Mouse (Mus musculus): Measurements from ENCODE around the gene Spata9. TPM values are rescaled to one million over a fixed set of nuclear protein-coding genes. Genes with fewer than 3 reads are reported as not detected.
A peak's percentile ranks its signal among the peaks of the same experiment; 100 is the strongest.
"Not testable (repeated sequence)": the region's sequence is repeated elsewhere in the genome, so short reads cannot be mapped to it uniquely, and the experiment has no call there.

Gene Spata9
- 94.7 and 110 TPM in 2 replicates for polyA plus RNA-seq (2012; rRNA removed)

- TF ChIP-seq POLR2A (IDR thresholded peaks at IDR 0.05; ENCODE audit: control insufficient read depth, low read depth, low read length) = no peak
- TF ChIP-seq CTCF (IDR thresholded peaks at IDR 0.05; ENCODE audit: control insufficient read depth, insufficient read depth, insufficient replicate concordance, low read depth, low read length) = no peak
- no peaks in the 10 kb centered on the region for H3K36me3 ChIP-seq (ENCODE audit: control insufficient read depth, insufficient read depth, low read length)
- H3K4me1 ChIP-seq (ENCODE audit: control insufficient read depth, insufficient read depth, low read length) = peaks cover 2% of the 10 kb centered on the region; the same call in 1 of the 2 replicates
- no peak within 1 kb of the TSS for H3K27ac ChIP-seq (ENCODE audit: control insufficient read depth, insufficient read depth, low read depth, low read length)
- peak within 1 kb of the TSS; percentile 87 for H3K4me3 ChIP-seq (ENCODE audit: control insufficient read depth, low read depth, low read length)
- H3K27me3 ChIP-seq (ENCODE audit: control insufficient read depth, insufficient read depth, low read length) = no peaks in the 10 kb centered on the region
These were observed at the start of gene Spata9 for GRCm38 (mm10) chr13:75966850-75967249. Gene Spata9, plus strand, starts transcription at chr13:75967150.

DNA sequence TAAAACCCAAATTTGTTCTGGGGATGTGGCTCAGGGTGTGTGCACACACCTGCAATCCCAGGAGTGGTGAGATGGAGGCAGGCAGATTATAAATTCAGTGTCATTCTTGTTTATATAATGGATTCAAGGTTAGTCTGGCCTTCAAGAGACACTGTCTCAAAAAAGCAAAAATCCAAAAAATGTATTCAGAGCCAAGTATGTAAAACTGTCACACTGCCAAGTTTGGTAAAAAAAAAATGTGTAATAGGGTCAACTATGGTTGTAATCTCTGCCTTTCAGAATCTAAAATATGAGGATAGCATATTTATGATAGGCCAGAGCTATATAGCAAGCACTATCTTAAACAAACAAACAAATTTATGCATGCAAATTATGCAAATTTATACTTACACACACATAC is 39.0 kb upstream of the Spata9 start:
- Histone ChIP-seq H3K4me1 (ENCODE audit: control insufficient read depth, insufficient read depth, low read length) (peaks cover 12% of the 10 kb centered on the region), H3K4me3 (ENCODE audit: control insufficient read depth, low read depth, low read length) (peak overlapping the region; percentile 24; the same call in 1 of the 2 replicates), H3K27ac (ENCODE audit: control insufficient read depth, insufficient read depth, low read depth, low read length) (no peak overlapping the region), H3K36me3 (ENCODE audit: control insufficient read depth, insufficient read depth, low read length) (no peaks in the 10 kb centered on the region), H3K27me3 (ENCODE audit: control insufficient read depth, insufficient read depth, low read length) (no peaks in the 10 kb centered on the region)
- TF ChIP-seq POLR2A (IDR thresholded peaks at IDR 0.05; ENCODE audit: control insufficient read depth, low read depth, low read length) = no peak

DNA sequence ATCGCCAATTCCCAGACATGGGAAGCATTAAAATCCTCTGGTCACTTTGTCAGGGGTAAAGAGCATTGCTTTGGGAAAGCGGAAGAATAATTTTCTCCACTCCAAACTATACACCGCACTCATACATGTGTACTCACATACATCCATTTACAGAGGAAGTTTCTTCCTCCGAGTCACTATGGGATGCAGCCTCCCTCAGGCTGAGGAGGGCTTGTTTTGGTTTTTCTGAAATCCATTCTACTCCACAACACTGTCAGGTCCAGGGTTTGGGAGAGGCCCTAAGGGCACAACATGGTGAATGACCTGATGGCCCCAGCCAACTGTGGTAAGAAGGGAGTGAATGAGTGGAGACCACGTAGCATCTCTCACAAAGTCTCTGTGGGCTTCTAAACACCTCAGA is 37.9 kb upstream of the Spata9 start:
- not testable (repeated sequence) for H3K27ac ChIP-seq (ENCODE audit: control insufficient read depth, insufficient read depth, low read depth, low read length); H3K36me3 ChIP-seq (ENCODE audit: control insufficient read depth, insufficient read depth, low read length)

DNA sequence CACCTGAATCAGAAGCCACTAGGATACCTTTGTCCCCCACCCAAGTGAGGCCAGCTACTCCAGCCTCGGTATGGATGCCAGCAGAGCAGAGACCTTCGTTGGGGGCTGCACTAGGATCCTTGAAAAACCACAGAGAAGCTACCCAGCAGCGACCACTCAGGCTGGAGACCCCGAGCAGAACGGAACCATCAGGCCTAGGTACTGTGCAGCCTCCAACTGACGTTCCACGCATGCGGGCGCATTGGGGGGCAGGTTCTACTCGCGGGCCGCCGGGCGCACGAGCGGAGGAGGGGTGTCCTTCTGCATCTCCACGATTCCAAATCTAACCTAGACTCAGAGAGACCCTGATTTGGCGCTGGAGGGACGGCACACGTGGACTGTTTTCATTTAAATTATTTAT is 36.9 kb upstream of the Spata9 start:
- H3K36me3 ChIP-seq (ENCODE audit: control insufficient read depth, insufficient read depth, low read length) = no peaks in the 10 kb centered on the region
- peak; percentile 72; the same call in 1 of the 2 replicates for TF ChIP-seq POLR2A (IDR thresholded peaks at IDR 0.05; ENCODE audit: control insufficient read depth, low read depth, low read length)
- TF ChIP-seq CTCF (IDR thresholded peaks at IDR 0.05; ENCODE audit: control insufficient read depth, insufficient read depth, insufficient replicate concordance, low read depth, low read length) = no peak
- H3K27ac ChIP-seq (ENCODE audit: control insufficient read depth, insufficient read depth, low read depth, low read length) = peak overlapping the region; percentile 65
- H3K4me1 ChIP-seq (ENCODE audit: control insufficient read depth, insufficient read depth, low read length) = peaks cover 12% of the 10 kb centered on the region
- H3K27me3 ChIP-seq (ENCODE audit: control insufficient read depth, insufficient read depth, low read length) = no peaks in the 10 kb centered on the region
- peak overlapping the region; percentile 76 for H3K4me3 ChIP-seq (ENCODE audit: control insufficient read depth, low read depth, low read length)

More for the DNA sequence above, 37.9 kb upstream of the Spata9 start:
- Histone ChIP-seq H3K4me1 (ENCODE audit: control insufficient read depth, insufficient read depth, low read length) (peaks cover 12% of the 10 kb centered on the region), H3K4me3 (ENCODE audit: control insufficient read depth, low read depth, low read length) (peak overlapping the region; percentile 76)
- H3K27me3 ChIP-seq (ENCODE audit: control insufficient read depth, insufficient read depth, low read length) = not testable (repeated sequence)

GRCm38 (mm10) chr13:75930660-75931059 is 36.3 kb upstream of the Spata9 start:
- Histone ChIP-seq H3K4me3 (ENCODE audit: control insufficient read depth, low read depth, low read length) (no peak overlapping the region), H3K36me3 (ENCODE audit: control insufficient read depth, insufficient read depth, low read length) (no peaks in the 10 kb centered on the region), H3K4me1 (ENCODE audit: control insufficient read depth, insufficient read depth, low read length) (peaks cover 12% of the 10 kb centered on the region), H3K27ac (ENCODE audit: control insufficient read depth, insufficient read depth, low read depth, low read length) (no peak overlapping the region), H3K27me3 (ENCODE audit: control insufficient read depth, insufficient read depth, low read length) (no peaks in the 10 kb centered on the region)
- TF ChIP-seq CTCF (IDR thresholded peaks at IDR 0.05; ENCODE audit: control insufficient read depth, insufficient read depth, insufficient replicate concordance, low read depth, low read length) (no peak), POLR2A (IDR thresholded peaks at IDR 0.05; ENCODE audit: control insufficient read depth, low read depth, low read length) (no peak)

DNA sequence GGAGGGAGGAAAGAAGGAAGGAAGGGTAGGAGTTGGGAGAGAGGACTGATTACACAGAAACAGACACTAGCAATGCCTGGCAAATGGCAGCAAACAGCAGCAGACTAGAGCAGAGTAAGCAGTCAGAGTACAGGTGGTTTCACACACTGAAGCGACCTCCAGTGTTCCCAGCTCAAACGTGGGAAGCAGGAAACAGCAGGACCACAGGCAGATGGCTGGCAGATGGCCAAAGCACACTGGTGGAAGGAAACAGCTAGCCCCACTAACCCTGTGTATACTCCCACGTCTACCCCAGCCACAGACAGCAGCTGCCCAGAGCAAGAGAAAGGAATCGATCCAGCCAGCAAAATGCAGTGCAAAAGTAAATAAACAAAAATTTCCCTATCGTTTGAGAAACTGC is 35.9 kb upstream of the Spata9 start:
- TF ChIP-seq POLR2A (IDR thresholded peaks at IDR 0.05; ENCODE audit: control insufficient read depth, low read depth, low read length) (no peak), CTCF (IDR thresholded peaks at IDR 0.05; ENCODE audit: control insufficient read depth, insufficient read depth, insufficient replicate concordance, low read depth, low read length) (no peak)
- Histone ChIP-seq H3K27ac (ENCODE audit: control insufficient read depth, insufficient read depth, low read depth, low read length) (no peak overlapping the region), H3K4me3 (ENCODE audit: control insufficient read depth, low read depth, low read length) (no peak overlapping the region), H3K36me3 (ENCODE audit: control insufficient read depth, insufficient read depth, low read length) (no peaks in the 10 kb centered on the region), H3K27me3 (ENCODE audit: control insufficient read depth, insufficient read depth, low read length) (no peaks in the 10 kb centered on the region), H3K4me1 (ENCODE audit: control insufficient read depth, insufficient read depth, low read length) (peaks cover 12% of the 10 kb centered on the region)

- Histone ChIP-seq H3K4me1 (ENCODE audit: control insufficient read depth, insufficient read depth, low read length) (peaks cover 12% of the 10 kb centered on the region), H3K4me3 (ENCODE audit: control insufficient read depth, low read depth, low read length) (no peak overlapping the region), H3K27me3 (ENCODE audit: control insufficient read depth, insufficient read depth, low read length) (no peaks in the 10 kb centered on the region), H3K27ac (ENCODE audit: control insufficient read depth, insufficient read depth, low read depth, low read length) (no peak overlapping the region), H3K36me3 (ENCODE audit: control insufficient read depth, insufficient read depth, low read length) (no peaks in the 10 kb centered on the region)
- TF ChIP-seq CTCF (IDR thresholded peaks at IDR 0.05; ENCODE audit: control insufficient read depth, insufficient read depth, insufficient replicate concordance, low read depth, low read length) = no peak
- no peak for TF ChIP-seq POLR2A (IDR thresholded peaks at IDR 0.05; ENCODE audit: control insufficient read depth, low read depth, low read length)
These were observed 33.7 kb upstream of the Spata9 start for GRCm38 (mm10) chr13:75933287-75933686.

GRCm38 (mm10) chr13:75938866-75939265 is 28.1 kb upstream of the Spata9 start:
- H3K36me3 ChIP-seq (ENCODE audit: control insufficient read depth, insufficient read depth, low read length) = no peaks in the 10 kb centered on the region
- H3K27me3 ChIP-seq (ENCODE audit: control insufficient read depth, insufficient read depth, low read length) = no peaks in the 10 kb centered on the region
- H3K4me3 ChIP-seq (ENCODE audit: control insufficient read depth, low read depth, low read length) = no peak overlapping the region
- H3K27ac ChIP-seq (ENCODE audit: control insufficient read depth, insufficient read depth, low read depth, low read length) = no peak overlapping the region
- H3K4me1 ChIP-seq (ENCODE audit: control insufficient read depth, insufficient read depth, low read length) = peaks cover 5% of the 10 kb centered on the region
- TF ChIP-seq CTCF (IDR thresholded peaks at IDR 0.05; ENCODE audit: control insufficient read depth, insufficient read depth, insufficient replicate concordance, low read depth, low read length) (no peak), POLR2A (IDR thresholded peaks at IDR 0.05; ENCODE audit: control insufficient read depth, low read depth, low read length) (no peak)

Measured in testis, adult 2 months (tissue).